Mouse (Mus musculus) heart, postnatal 0 days (tissue): ENCODE measurements around the gene Tns1. TPM values are rescaled to one million over a fixed set of nuclear protein-coding genes. Genes with fewer than 3 reads are reported as not detected.

Experiments
- ATAC-seq: fragments of 200-750 bp; cut with Nextera tagmentation; 2 replicates; pipeline ENCODE4 v1.8.0; 2017; ENCODE audit warnings: low read depth, moderate number of reproducible peaks, moderate library complexity; ENCODE audit not compliant: insufficient read depth
- DNase-seq: peaks from one replicate; pipeline ENCODE4 v3.0.0-alpha.2; 2016; ENCODE audit warnings: low spot score
- H3K27ac ChIP-seq: fragments of 300-500 bp; sonication (generic); 2 replicates; pipeline ENCODE4 v1.5.1; 2014; ENCODE audit warnings: low read depth, mild to moderate bottlenecking
- H3K27me3 ChIP-seq: fragments of 300-500 bp; sonication (generic); 2 replicates; pipeline ENCODE4 v1.6.1; 2014; ENCODE audit warnings: low read length, mixed read lengths; ENCODE audit not compliant: control insufficient read depth, insufficient read depth
- H3K36me3 ChIP-seq: fragments of 300-500 bp; sonication (generic); replicated peaks from 2 replicates; pipeline ENCODE4 v1.6.1; 2014; ENCODE audit warnings: low read length, mixed read lengths; ENCODE audit not compliant: control insufficient read depth, insufficient read depth
- H3K4me1 ChIP-seq: fragments of 300-500 bp; sonication (generic); 2 replicates; pipeline ENCODE4 v1.6.1; 2014; ENCODE audit warnings: antibody characterized with exemption; ENCODE audit not compliant: control insufficient read depth, insufficient read depth
- H3K4me2 ChIP-seq: fragments of 300-500 bp; sonication (generic); 2 replicates; pipeline ENCODE4 v1.6.1; 2014; ENCODE audit warnings: low read depth, mild to moderate bottlenecking, low read length, moderate library complexity
- H3K4me3 ChIP-seq: fragments of 300-500 bp; sonication (generic); 2 replicates; pipeline ENCODE4 v1.5.1; 2014; ENCODE audit warnings: low read depth, low read length
- H3K9ac ChIP-seq: fragments of 300-500 bp; sonication (generic); replicated peaks from 2 replicates; pipeline ENCODE4 v1.6.1; 2014; ENCODE audit warnings: low read depth, low read length, mixed read lengths
- H3K9me3 ChIP-seq: fragments of 300-500 bp; sonication (generic); replicated peaks from 2 replicates; pipeline ENCODE4 v1.6.1; 2016; ENCODE audit warnings: low read length; ENCODE audit not compliant: control insufficient read depth
- CTCF ChIP-seq: IDR thresholded peaks from 2 replicates; pipeline ENCODE4 v1.5.1; 2016; ENCODE audit warnings: antibody characterized with exemption, control low read depth, low read depth
- EP300 ChIP-seq: IDR thresholded peaks from 2 replicates; pipeline ENCODE4 v1.6.1; 2016; ENCODE audit warnings: antibody characterized with exemption, low read depth
- WGBS: fragments of 180-500 bp; shearing (Covaris S2); extraction: QIAGEN DNeasy Blood & Tissue Kit; methylation state at CpG from one replicate; pipeline ENCODE4 v1.1.7; 2014; 5-methylcytosine and 5-hydroxymethylcytosine counted together
- polyA plus RNA-seq: library from polyadenylated mRNA; unstranded; fragments of >200 nt; fragmentation: Nextera tagmentation; extraction: Ambion mirVana; gene quantifications from 2 replicates; pipeline ENCODE4 v1.2.1, GENCODE M21; 2015
- total RNA-seq: library from RNA; depleted of rRNA; stranded (reverse); fragments of >200 nt; gene quantifications from 2 replicates; pipeline ENCODE4 v1.2.3, GENCODE M21; 2014; ENCODE audit warnings: low replicate concordance

Tns1 gene
- total and polyA plus RNA-seq, 2 experiments from 2014 or later = 125 to 458 TPM

DNA sequence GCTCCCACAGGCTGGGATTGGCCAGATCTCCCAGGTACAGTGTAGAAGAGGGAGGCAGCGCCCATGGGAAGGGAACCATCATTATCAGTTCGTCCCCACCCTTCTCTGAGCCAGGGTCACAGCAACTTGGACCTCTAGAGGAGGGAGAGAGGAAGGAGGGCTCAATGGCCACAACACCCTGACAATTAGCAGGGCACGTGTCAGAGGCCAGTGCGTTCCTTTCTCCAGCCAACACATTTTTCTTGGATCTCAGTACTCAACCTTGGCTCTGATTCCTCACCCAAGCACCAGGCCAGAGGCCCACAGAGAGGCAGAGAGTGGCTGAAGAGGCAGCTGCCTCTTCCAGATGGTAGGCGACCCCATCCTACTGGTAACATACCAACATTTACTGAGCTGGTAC, 107.6 kb downstream of the Tns1 start:
- ATAC-seq = peak; percentile 31
- 0 out of 2 replicates have a peak overlapping the region, but pooled peaks have one; percentile 40 for H3K9ac ChIP-seq

DNA sequence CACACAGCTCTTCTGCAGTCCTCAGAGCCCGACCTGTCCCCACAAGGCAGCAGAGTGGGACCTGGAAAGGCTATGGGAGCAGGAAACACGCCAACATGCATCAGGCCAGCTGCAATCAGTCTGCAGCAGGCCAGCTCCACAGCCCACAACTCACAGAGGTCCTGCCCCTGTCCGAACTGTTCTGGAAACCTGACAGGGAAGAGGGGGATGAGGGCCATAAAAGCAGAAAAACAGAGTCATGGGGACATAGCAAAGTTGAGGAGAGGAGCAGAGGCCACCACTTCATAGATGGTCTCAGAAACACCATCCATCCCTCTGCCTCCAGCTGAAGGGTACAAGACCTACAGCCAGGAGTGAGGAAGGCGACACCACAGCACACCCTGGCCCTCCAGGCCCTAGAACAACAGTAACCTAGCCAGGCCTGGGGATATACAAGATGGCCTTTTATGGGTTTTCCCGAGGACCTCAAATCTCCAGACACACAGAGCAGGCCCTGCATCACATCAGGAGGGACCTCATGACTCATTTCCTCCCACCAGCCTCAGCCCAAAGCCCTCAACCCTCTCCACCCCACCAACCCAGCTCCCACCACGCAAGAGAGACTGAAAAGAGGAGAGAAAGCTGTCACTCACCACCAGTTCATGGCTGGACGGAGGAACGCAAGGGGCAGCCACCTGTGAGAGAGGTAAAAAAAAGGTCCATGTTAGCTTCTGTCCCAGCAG, 108.6 kb downstream of the Tns1 start:
- Histone ChIP-seq H3K4me2 (no peak overlapping the region), H3K27me3 (no peaks in the 10 kb centered on the region), H3K9ac (peak overlapping the region; percentile 40), H3K4me3 (no peak overlapping the region), H3K9me3 (no peaks in the 10 kb centered on the region), H3K36me3 (peaks cover 12% of the 10 kb centered on the region), H3K27ac (peak overlapping the region; percentile 93), H3K4me1 (peaks cover 54% of the 10 kb centered on the region)
- DNase-seq = no peak
- TF ChIP-seq CTCF = no peak
- no peak for TF ChIP-seq EP300
- ATAC-seq = no peak
- WGBS = 32% methylated on average over 8 of the region's 8 CpGs

More for the DNA sequence above, 107.6 kb downstream of the Tns1 start:
- Histone ChIP-seq H3K36me3 (peaks cover 12% of the 10 kb centered on the region), H3K9me3 (no peaks in the 10 kb centered on the region), H3K4me3 (no peak overlapping the region), H3K27ac (peak overlapping the region; percentile 93), H3K4me2 (no peak overlapping the region), H3K4me1 (peaks cover 59% of the 10 kb centered on the region), H3K27me3 (no peaks in the 10 kb centered on the region)
- DNase-seq = peak; percentile 57
- TF ChIP-seq CTCF (no peak), EP300 (peak; percentile 68; the same call in 1 of the 2 replicates)
- 23% methylated on average over 5 of the region's 5 CpGs for WGBS

GRCm38 (mm10) chr1:74014538-74015327, 109.5 kb downstream of the Tns1 start:
- 38% methylated on average over 8 of the region's 14 CpGs for WGBS
- peaks cover 12% of the 10 kb centered on the region for H3K36me3 ChIP-seq
- H3K9me3 ChIP-seq = no peaks in the 10 kb centered on the region
- H3K4me1 ChIP-seq = peaks cover 55% of the 10 kb centered on the region
- peak; percentile 78 for DNase-seq
- TF ChIP-seq CTCF (no peak), EP300 (peak; percentile 96)
- no peaks in the 10 kb centered on the region for H3K27me3 ChIP-seq
- H3K4me3 ChIP-seq = no peak overlapping the region
- peak overlapping the region; percentile 40 for H3K9ac ChIP-seq
- peak overlapping the region; percentile 93 for H3K27ac ChIP-seq
- peak; percentile 73 for ATAC-seq
- no peak overlapping the region for H3K4me2 ChIP-seq

- 79% methylated on average over 14 of the region's 14 CpGs for WGBS
- TF ChIP-seq CTCF = no peak
- TF ChIP-seq EP300 = no peak
- DNase-seq (no peak), ATAC-seq (no peak)
- H3K9ac ChIP-seq = peak overlapping the region; percentile 8; the same call in 1 of the 2 replicates
- no peak overlapping the region for H3K4me2 ChIP-seq
- H3K4me1 ChIP-seq = peaks cover 66% of the 10 kb centered on the region
- H3K4me3 ChIP-seq = no peak overlapping the region
- peaks cover 12% of the 10 kb centered on the region for H3K36me3 ChIP-seq
- H3K27me3 ChIP-seq = no peaks in the 10 kb centered on the region
- H3K9me3 ChIP-seq = no peaks in the 10 kb centered on the region
- H3K27ac ChIP-seq = peak overlapping the region; percentile 87
Measured at GRCm38 (mm10) chr1:74013296-74014031, 110.8 kb downstream of the Tns1 start.

DNA sequence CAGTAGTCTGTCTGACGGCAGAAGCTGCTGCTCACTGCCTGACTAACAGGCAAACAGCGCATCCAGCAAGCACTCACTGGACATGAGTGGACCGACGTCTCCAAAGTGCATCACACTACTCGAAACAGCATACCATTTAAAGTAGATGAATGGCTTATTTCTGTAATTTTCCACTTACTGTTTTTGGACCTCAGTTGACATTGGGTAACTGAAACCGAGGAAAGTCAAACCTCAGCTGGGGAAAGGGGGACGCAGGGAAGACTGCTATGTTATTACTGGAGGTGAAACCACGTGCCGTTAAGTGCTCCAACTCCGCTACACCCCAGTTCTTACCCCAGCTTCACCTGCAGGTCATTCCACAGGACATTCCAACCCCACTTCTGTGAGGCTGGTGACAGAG, 111.5 kb downstream of the Tns1 start:
- 77% methylated on average over 10 of the region's 10 CpGs for WGBS
- Histone ChIP-seq H3K4me3 (no peak overlapping the region), H3K4me1 (peaks cover 65% of the 10 kb centered on the region), H3K36me3 (peaks cover 12% of the 10 kb centered on the region), H3K27me3 (no peaks in the 10 kb centered on the region), H3K9ac (0 out of 2 replicates have a peak overlapping the region, but pooled peaks have one; percentile 7), H3K9me3 (no peaks in the 10 kb centered on the region), H3K4me2 (no peak overlapping the region), H3K27ac (peak overlapping the region; percentile 87)
- TF ChIP-seq EP300 = no peak
- TF ChIP-seq CTCF = no peak
- no peak for DNase-seq
- ATAC-seq = no peak
